In the genomic region with DNA sequence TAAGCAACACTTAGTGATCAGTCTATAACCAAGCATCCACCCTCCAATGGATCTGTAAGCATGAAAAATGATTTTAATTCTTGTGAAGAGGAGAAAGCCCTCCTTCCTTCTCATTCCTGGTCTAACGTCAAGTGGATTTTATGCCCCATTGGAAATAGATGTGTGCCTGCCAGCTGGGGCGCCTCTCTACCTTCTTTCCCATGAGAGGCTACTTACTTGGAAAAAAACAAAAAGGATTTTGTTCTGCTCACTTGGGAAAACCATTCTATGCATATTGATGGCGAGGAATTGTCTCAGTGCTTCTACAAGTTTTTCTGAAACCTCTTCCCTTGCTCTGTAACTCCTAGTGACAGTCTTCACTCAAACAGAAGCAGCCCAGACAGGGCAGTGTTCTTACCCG, we compare ENCODE assay signal across 28 mouse cellular contexts.
DNase-seq lines count a peak whose midpoint lies in the region; ATAC-seq and TF ChIP-seq lines count a peak whose summit lies in the region.
"Had no signal": no experiment of that assay in that cellular context is flagged by ENCODE, and none has a peak within 500 bp of the region (broad histone marks: within the 10 kb centered on the region; RNA-seq: fewer than 3 reads in every experiment).

No protein-coding gene starts in this region.

- no peak overlapping the region for H3K4me2 ChIP-seq in forebrain, embryonic 13.5 days
- no peak overlapping the region for H3K4me2 ChIP-seq in forebrain, embryonic 11.5 days (ENCODE audit: low read depth, low read length, severe bottlenecking)
- no peak overlapping the region for H3K4me2 ChIP-seq in intestine, embryonic 14.5 days (ENCODE audit: low read length)
- no peak overlapping the region for H3K4me2 ChIP-seq in intestine, postnatal 0 days (replicated peaks; ENCODE audit: low read depth)
- H3K4me2 ChIP-seq in hindbrain, embryonic 13.5 days = no peak overlapping the region
- H3K4me2 ChIP-seq in midbrain, embryonic 16.5 days (ENCODE audit: low read length) = no peak overlapping the region
- no peak overlapping the region for H3K4me2 ChIP-seq in neural tube, embryonic 15.5 days
- H3K4me2 ChIP-seq: embryonic facial prominence, embryonic 12.5 days; heart, embryonic 11.5 days; limb, embryonic 13.5 days; liver, embryonic 11.5 days; lung, embryonic 15.5 days; neural tube, embryonic 13.5 days had no signal

- no peak for ATAC-seq in forebrain, embryonic 13.5 days
- ATAC-seq in forebrain, embryonic 11.5 days (replicated peaks; ENCODE audit: low FRiP score) = no peak
- no peak for ATAC-seq in intestine, embryonic 14.5 days (replicated peaks; ENCODE audit: low FRiP score, low TSS enrichment, low read depth)
- ATAC-seq in intestine, postnatal 0 days = no peak
- no peak for ATAC-seq in hindbrain, embryonic 13.5 days (ENCODE audit: low FRiP score)
- no peak for ATAC-seq in midbrain, embryonic 16.5 days
- ATAC-seq in neural tube, embryonic 15.5 days (ENCODE audit: low FRiP score) = no peak
- ATAC-seq: inflammation-experienced regulatory T-cells, adult 6 months; Patski had no signal

- peak overlapping the region; percentile 25; the same call in 1 of the 2 replicates for H3K27ac ChIP-seq in forebrain, embryonic 13.5 days
- no peak overlapping the region for H3K27ac ChIP-seq in forebrain, embryonic 11.5 days (ENCODE audit: low read depth, low read length)
- no peak overlapping the region for H3K27ac ChIP-seq in intestine, embryonic 14.5 days (ENCODE audit: low read depth)
- no peak overlapping the region for H3K27ac ChIP-seq in intestine, postnatal 0 days (ENCODE audit: low read depth, low read length)
- H3K27ac ChIP-seq in hindbrain, embryonic 13.5 days = peak overlapping the region; percentile 55; the same call in 1 of the 2 replicates
- H3K27ac ChIP-seq in midbrain, embryonic 16.5 days (ENCODE audit: low read length) = 0 out of 2 replicates have a peak overlapping the region, but pooled peaks have one; percentile 28
- H3K27ac ChIP-seq in neural tube, embryonic 15.5 days (replicated peaks) = no peak overlapping the region
- H3K27ac ChIP-seq: embryonic facial prominence, embryonic 12.5 days; layer of hippocampus, adult 2 months; limb, embryonic 13.5 days; lung, embryonic 15.5 days; neural tube, embryonic 13.5 days had no signal

- no peak overlapping the region for H3K9ac ChIP-seq in forebrain, embryonic 13.5 days
- H3K9ac ChIP-seq in forebrain, embryonic 11.5 days (ENCODE audit: low read length) = no peak overlapping the region
- no peak overlapping the region for H3K9ac ChIP-seq in intestine, embryonic 14.5 days (ENCODE audit: low read length)
- no peak overlapping the region for H3K9ac ChIP-seq in intestine, postnatal 0 days (ENCODE audit: low read depth, low read length)
- H3K9ac ChIP-seq in hindbrain, embryonic 13.5 days = no peak overlapping the region
- no peak overlapping the region for H3K9ac ChIP-seq in midbrain, embryonic 16.5 days (ENCODE audit: low read depth, low read length)
- H3K9ac ChIP-seq in neural tube, embryonic 15.5 days (replicated peaks) = no peak overlapping the region
- H3K9ac ChIP-seq: embryonic facial prominence, embryonic 12.5 days; limb, embryonic 13.5 days; lung, embryonic 15.5 days; neural tube, embryonic 13.5 days had no signal

- no peak overlapping the region for H3K4me3 ChIP-seq in forebrain, embryonic 13.5 days
- H3K4me3 ChIP-seq in forebrain, embryonic 11.5 days (ENCODE audit: low read depth, low read length) = no peak overlapping the region
- no peak overlapping the region for H3K4me3 ChIP-seq in intestine, embryonic 14.5 days (ENCODE audit: low read depth, low read length)
- no peak overlapping the region for H3K4me3 ChIP-seq in intestine, postnatal 0 days (ENCODE audit: low read depth, low read length)
- no peak overlapping the region for H3K4me3 ChIP-seq in hindbrain, embryonic 13.5 days
- no peak overlapping the region for H3K4me3 ChIP-seq in midbrain, embryonic 16.5 days (ENCODE audit: low read depth, low read length)
- H3K4me3 ChIP-seq in neural tube, embryonic 15.5 days (replicated peaks) = no peak overlapping the region
- H3K4me3 ChIP-seq: embryonic facial prominence, embryonic 12.5 days; layer of hippocampus, adult 2 months; limb, embryonic 13.5 days; lung, embryonic 15.5 days; neural tube, embryonic 13.5 days had no signal

- H3K4me1 ChIP-seq in forebrain, embryonic 13.5 days = peaks cover 20% of the 10 kb centered on the region
- H3K4me1 ChIP-seq in forebrain, embryonic 11.5 days (replicated peaks; ENCODE audit: control insufficient read depth, insufficient read depth, low read length) = peaks cover 8% of the 10 kb centered on the region; the same call in 1 of the 2 replicates
- no peaks in the 10 kb centered on the region for H3K4me1 ChIP-seq in intestine, embryonic 14.5 days (replicated peaks; ENCODE audit: control insufficient read depth, insufficient read depth, low read length)
- H3K4me1 ChIP-seq in intestine, postnatal 0 days (replicated peaks; ENCODE audit: control insufficient read depth, insufficient read depth, low read length) = no peaks in the 10 kb centered on the region
- H3K4me1 ChIP-seq in hindbrain, embryonic 13.5 days (replicated peaks) = peaks cover 21% of the 10 kb centered on the region
- peaks cover 4% of the 10 kb centered on the region; the same call in 1 of the 2 replicates for H3K4me1 ChIP-seq in midbrain, embryonic 16.5 days (ENCODE audit: control insufficient read depth, insufficient read depth, low read length)
- H3K4me1 ChIP-seq in neural tube, embryonic 15.5 days = peaks cover 6% of the 10 kb centered on the region
- H3K4me1 ChIP-seq: lung, embryonic 15.5 days had no signal

- H3K9me3 ChIP-seq in forebrain, embryonic 13.5 days (replicated peaks) = no peaks in the 10 kb centered on the region
- no peaks in the 10 kb centered on the region; the same call in 1 of the 2 replicates for H3K9me3 ChIP-seq in forebrain, embryonic 11.5 days (ENCODE audit: control insufficient read depth, low read length)
- 0 out of 2 replicates have a peak, but pooled peaks cover 3% of the 10 kb centered on the region for H3K9me3 ChIP-seq in intestine, embryonic 14.5 days (ENCODE audit: control insufficient read depth, low read length)
- H3K9me3 ChIP-seq in intestine, postnatal 0 days (ENCODE audit: control insufficient read depth) = no peaks in the 10 kb centered on the region
- H3K9me3 ChIP-seq in hindbrain, embryonic 13.5 days = no peaks in the 10 kb centered on the region
- H3K9me3 ChIP-seq in midbrain, embryonic 16.5 days (replicated peaks; ENCODE audit: control insufficient read depth, low read length, poor library complexity, severe bottlenecking) = no peaks in the 10 kb centered on the region
- no peaks in the 10 kb centered on the region for H3K9me3 ChIP-seq in neural tube, embryonic 15.5 days (replicated peaks)
- H3K9me3 ChIP-seq: embryonic facial prominence, embryonic 12.5 days; lung, embryonic 15.5 days; neural tube, embryonic 13.5 days had no signal

- no peak for TF ChIP-seq CTCF in intestine, postnatal 0 days (IDR thresholded peaks at IDR 0.05; ENCODE audit: low read depth)

- WGBS in forebrain, embryonic 13.5 days = 54% methylated on average over 4 of the region's 4 CpGs
- 67% methylated on average over 4 of the region's 4 CpGs for WGBS in forebrain, embryonic 11.5 days
- WGBS in intestine, embryonic 14.5 days = 88% methylated on average over 4 of the region's 4 CpGs
- WGBS in intestine, postnatal 0 days = 90% methylated on average over 4 of the region's 4 CpGs
- 39% methylated on average over 4 of the region's 4 CpGs for WGBS in hindbrain, embryonic 13.5 days
- WGBS in midbrain, embryonic 16.5 days = 26% methylated on average over 4 of the region's 4 CpGs
- WGBS in neural tube, embryonic 15.5 days = 47% methylated on average over 4 of the region's 4 CpGs

- H3K27me3 ChIP-seq in forebrain, embryonic 13.5 days = no peaks in the 10 kb centered on the region
- no peaks in the 10 kb centered on the region for H3K27me3 ChIP-seq in forebrain, embryonic 11.5 days (ENCODE audit: control insufficient read depth, insufficient read depth, low read length)
- no peaks in the 10 kb centered on the region for H3K27me3 ChIP-seq in intestine, embryonic 14.5 days (replicated peaks; ENCODE audit: control insufficient read depth, insufficient read depth, low read length)
- no peaks in the 10 kb centered on the region for H3K27me3 ChIP-seq in intestine, postnatal 0 days (replicated peaks; ENCODE audit: control insufficient read depth, insufficient read depth, low read length)
- no peaks in the 10 kb centered on the region for H3K27me3 ChIP-seq in hindbrain, embryonic 13.5 days
- H3K27me3 ChIP-seq in midbrain, embryonic 16.5 days (ENCODE audit: control insufficient read depth, insufficient read depth, low read depth, low read length) = no peaks in the 10 kb centered on the region
- no peaks in the 10 kb centered on the region for H3K27me3 ChIP-seq in neural tube, embryonic 15.5 days (replicated peaks)
- H3K27me3 ChIP-seq: embryonic facial prominence, embryonic 12.5 days; limb, embryonic 13.5 days; lung, embryonic 15.5 days; neural tube, embryonic 13.5 days; Patski had no signal

- no peaks in the 10 kb centered on the region for H3K36me3 ChIP-seq in forebrain, embryonic 13.5 days (ENCODE audit: poor library complexity, severe bottlenecking)
- H3K36me3 ChIP-seq in forebrain, embryonic 11.5 days (ENCODE audit: control insufficient read depth, insufficient read depth, low read length) = no peaks in the 10 kb centered on the region
- no peaks in the 10 kb centered on the region for H3K36me3 ChIP-seq in intestine, embryonic 14.5 days (ENCODE audit: control insufficient read depth, insufficient read depth, low read length)
- H3K36me3 ChIP-seq in intestine, postnatal 0 days (ENCODE audit: control insufficient read depth, insufficient read depth) = no peaks in the 10 kb centered on the region
- H3K36me3 ChIP-seq in hindbrain, embryonic 13.5 days = no peaks in the 10 kb centered on the region
- no peaks in the 10 kb centered on the region for H3K36me3 ChIP-seq in midbrain, embryonic 16.5 days (ENCODE audit: control insufficient read depth, insufficient read depth, low read length)
- H3K36me3 ChIP-seq in neural tube, embryonic 15.5 days = no peaks in the 10 kb centered on the region
- H3K36me3 ChIP-seq: embryonic facial prominence, embryonic 12.5 days; limb, embryonic 13.5 days; lung, embryonic 15.5 days; neural tube, embryonic 13.5 days had no signal

- no peak for DNase-seq in forebrain, embryonic 11.5 days (ENCODE audit: low spot score)
- DNase-seq in intestine, embryonic 14.5 days (ENCODE audit: low spot score) = peak; percentile 13
- DNase-seq: adrenal gland, postnatal 10 days; cerebellum, adult 11 months; cerebellum, adult 9-10 months; cerebellum, postnatal 36 days; gastrocnemius, postnatal 25 days; heart, adult 18-20 months; heart, postnatal 4 days; kidney, adult 2 months; kidney, postnatal 36 days; right cerebral cortex, adult 18-20 months; spleen, adult 18-20 months; thymus, postnatal 14 days had no signal

Comparison
In these comparisons a context has a peak if more than half of its experiments do, and no peak if none do; other contexts are left out.
1. H3K27ac ChIP-seq: peak in forebrain, embryonic 13.5 days (single experiment), hindbrain, embryonic 13.5 days (single experiment) and midbrain, embryonic 16.5 days (single experiment); none in forebrain, embryonic 11.5 days (single experiment), intestine, embryonic 14.5 days (single experiment), intestine, postnatal 0 days (single experiment) and neural tube, embryonic 15.5 days (single experiment).